Mouse (Mus musculus) megakaryocyte-erythroid progenitor cell, adult 5-6 weeks (primary cell): ENCODE data around the gene Abca3. TPM values are rescaled to one million over a fixed set of nuclear protein-coding genes. Genes with fewer than 3 reads are reported as not detected.
A peak's percentile ranks its signal among the peaks of the same experiment; 100 is the strongest.

Source experiments
- ATAC-seq: replicated peaks from 2 replicates; pipeline ENCODE4 v1.8.0; 2016; ENCODE audit warnings: mild to moderate bottlenecking, inconsistent platforms; ENCODE audit not compliant: severe bottlenecking, poor library complexity, low FRiP score, low TSS enrichment
- total RNA-seq, 2 experiments: library from RNA; stranded (forward) in 1 of 2; stranded (reverse) in 1 of 2; fragments of 200-1000, 215-1000 nt in 1 of 2; fragments of >200 nt in 1 of 2; fragmentation: Nextera tagmentation in 1 of 2; gene quantifications; 2 replicates each; pipeline ENCODE4 v1.2.3; 2014 to 2017

Gene Abca3
- total RNA-seq (2014; fragmentation: Nextera tagmentation) (103 and 105 TPM in 2 replicates), total RNA-seq (2017) (30.3 and 39.6 TPM in 2 replicates)

- peak; percentile 71 for ATAC-seq
Measured at GRCm38 (mm10) chr17:24351760-24352357, at the start of gene Abca3. Gene Abca3, plus strand, starts transcription at chr17:24351950.

- ATAC-seq, result 0 out of 2 replicates have a peak, but pooled peaks have one; percentile 41
Measured at GRCm38 (mm10) chr17:24307500-24307899, 44.2 kb upstream of the Abca3 start.

- ATAC-seq, result no peak
Measured at GRCm38 (mm10) chr17:24320826-24321225, 30.9 kb upstream of the Abca3 start.

GRCm38 (mm10) chr17:24325051-24325450, 26.7 kb upstream of the Abca3 start:
- no peak for ATAC-seq

GRCm38 (mm10) chr17:24327656-24328055, 24.1 kb upstream of the Abca3 start:
- no peak for ATAC-seq

- ATAC-seq, result no peak; the same call in 1 of the 2 replicates
Measured at GRCm38 (mm10) chr17:24344672-24345071, 7.1 kb upstream of the Abca3 start.

- no peak for ATAC-seq
Measured at GRCm38 (mm10) chr17:24346831-24347230, 4.9 kb upstream of the Abca3 start.

GRCm38 (mm10) chr17:24349176-24349575, 2.6 kb upstream of the Abca3 start:
- no peak for ATAC-seq

- no peak for ATAC-seq
Measured at GRCm38 (mm10) chr17:24350926-24351759, 607 bp upstream of the Abca3 start, which contains the start of gene Abca17. Gene Abca17, minus strand, starts transcription at chr17:24351068.

GRCm38 (mm10) chr17:24352370-24353194, 832 bp downstream of the Abca3 start:
- no peak for ATAC-seq

- peak; percentile 71 for ATAC-seq
Measured at GRCm38 (mm10) chr17:24353960-24354359, 2.2 kb downstream of the Abca3 start.

GRCm38 (mm10) chr17:24355284-24355683, 3.5 kb downstream of the Abca3 start:
- ATAC-seq, result no peak

- ATAC-seq, result no peak
Measured at GRCm38 (mm10) chr17:24359006-24359405, 7.3 kb downstream of the Abca3 start.

- ATAC-seq, result no peak
Measured at GRCm38 (mm10) chr17:24359903-24360302, 8.2 kb downstream of the Abca3 start.

GRCm38 (mm10) chr17:24360841-24361240, 9.1 kb downstream of the Abca3 start:
- ATAC-seq, result no peak

GRCm38 (mm10) chr17:24361291-24361690, 9.5 kb downstream of the Abca3 start:
- ATAC-seq, result no peak

- no peak for ATAC-seq
Measured at GRCm38 (mm10) chr17:24362527-24362926, 10.8 kb downstream of the Abca3 start.

GRCm38 (mm10) chr17:24364461-24364860, 12.7 kb downstream of the Abca3 start:
- no peak for ATAC-seq

GRCm38 (mm10) chr17:24365863-24366262, 14.1 kb downstream of the Abca3 start:
- ATAC-seq, result no peak
